Mouse (Mus musculus) embryonic stem cell, embryonic (primary cell): ENCODE data around the gene Slc16a7.

ENCODE experiments used
- CTCF ChIA-PET, 4 experiments: fragments of 300-600 bp in 2 of 4; fragments of 350-600 bp in 2 of 4; sonication (Branson Sonifier 250); formaldehyde crosslinking; loops; one replicate each; lab custom pipeline; 2022; ENCODE audit warnings: inconsistent platforms in 2 of 4; lab: Charles Lee
- POLR2A ChIA-PET, 4 experiments: fragments of 300-600 bp in 2 of 4; fragments of 350-600 bp in 2 of 4; sonication (Branson Sonifier 250); formaldehyde crosslinking; loops; one replicate each; lab custom pipeline; 2022; ENCODE audit warnings: antibody characterized with exemption in 4 of 4, inconsistent platforms in 1 of 4; lab: Charles Lee

The Slc16a7 gene

GRCm38 (mm10) chr10:125264938-125265337 lies 124.3 kb downstream of the Slc16a7 start:
- CTCF ChIA-PET: interaction anchor here in 1 of 4 experiments (0.6 kb wide), 1 partner anchor 100 kb away, joined by 4 read pairs; no protein-coding TSS in a partner anchor
- POLR2A ChIA-PET: no interaction called here

GRCm38 (mm10) chr10:125255904-125256303 lies 133.4 kb downstream of the Slc16a7 start:
- ChIA-PET POLR2A (no interaction called here), CTCF (no interaction called here)

- POLR2A ChIA-PET: no interaction called here
Measured at GRCm38 (mm10) chr10:125214536-125214935, 174.7 kb downstream of the Slc16a7 start.

GRCm38 (mm10) chr10:125213805-125214204 lies 175.5 kb downstream of the Slc16a7 start:
- ChIA-PET CTCF (interaction anchor here in 1 of 4 experiments (0.6 kb wide), 1 partner anchor 96 kb away, joined by 11 read pairs; no protein-coding TSS in a partner anchor), POLR2A (no interaction called here)

More at GRCm38 (mm10) chr10:125214536-125214935, 174.7 kb downstream of the Slc16a7 start:
- CTCF ChIA-PET: interaction anchor here in 1 of 4 experiments (0.6 kb wide), 1 partner anchor 97 kb away, joined by 11 read pairs; no protein-coding TSS in a partner anchor

GRCm38 (mm10) chr10:125187544-125187943 lies 201.7 kb downstream of the Slc16a7 start:
- POLR2A ChIA-PET: no interaction called here
- CTCF ChIA-PET: no interaction called here

- POLR2A ChIA-PET: interaction anchor here in 1 of 4 experiments (1.2 kb wide), 1 partner anchor 71 kb away, joined by 5 read pairs; no protein-coding TSS in a partner anchor
- CTCF ChIA-PET: no interaction called here
Measured at GRCm38 (mm10) chr10:125185387-125185786, 203.9 kb downstream of the Slc16a7 start.

GRCm38 (mm10) chr10:125184146-125184545 lies 205.1 kb downstream of the Slc16a7 start:
- POLR2A ChIA-PET: no interaction called here
- CTCF ChIA-PET: no interaction called here

GRCm38 (mm10) chr10:125182545-125182944 lies 206.7 kb downstream of the Slc16a7 start:
- ChIA-PET CTCF (no interaction called here), POLR2A (no interaction called here)

- ChIA-PET CTCF (no interaction called here), POLR2A (no interaction called here)
Measured at GRCm38 (mm10) chr10:125177782-125178181, 211.5 kb downstream of the Slc16a7 start.

GRCm38 (mm10) chr10:125175013-125175650 lies 214.1 kb downstream of the Slc16a7 start:
- ChIA-PET CTCF (no interaction called here), POLR2A (no interaction called here)

- CTCF ChIA-PET: no interaction called here
- POLR2A ChIA-PET: no interaction called here
Measured at GRCm38 (mm10) chr10:125171625-125172024, 217.6 kb downstream of the Slc16a7 start.

- CTCF ChIA-PET: no interaction called here
- POLR2A ChIA-PET: no interaction called here
Measured at GRCm38 (mm10) chr10:125171154-125171553, 218.1 kb downstream of the Slc16a7 start.
